Mouse (Mus musculus) kidney, embryonic 14.5 days (tissue): ENCODE data around the gene Tbc1d2b. TPM values are rescaled to one million over a fixed set of nuclear protein-coding genes. Genes with fewer than 3 reads are reported as not detected.

ENCODE experiments used
- ATAC-seq: fragments of 200-750 bp; cut with Nextera tagmentation; 2 replicates; pipeline ENCODE4 v1.8.0; 2017; ENCODE audit warnings: moderate number of reproducible peaks, mild to moderate bottlenecking, moderate TSS enrichment, moderate library complexity; ENCODE audit not compliant: low FRiP score, low TSS enrichment
- H3K27ac ChIP-seq: fragments of 300-500 bp; sonication (generic); 2 replicates; pipeline ENCODE4 v1.5.1; 2014; ENCODE audit warnings: low read depth, mild to moderate bottlenecking, low read length, moderate library complexity, mixed read lengths
- H3K27me3 ChIP-seq: fragments of 300-500 bp; sonication (generic); 2 replicates; pipeline ENCODE4 v1.6.1; 2014; ENCODE audit warnings: mild to moderate bottlenecking, low read length; ENCODE audit not compliant: control insufficient read depth, insufficient read depth
- H3K36me3 ChIP-seq: fragments of 300-500 bp; sonication (generic); 2 replicates; pipeline ENCODE4 v1.6.1; 2014; ENCODE audit warnings: low read length, mixed read lengths; ENCODE audit not compliant: control insufficient read depth, insufficient read depth
- H3K4me1 ChIP-seq: fragments of 300-500 bp; sonication (generic); 2 replicates; pipeline ENCODE4 v1.6.1; 2014; ENCODE audit warnings: low read length, mixed read lengths; ENCODE audit not compliant: control insufficient read depth, insufficient read depth
- H3K4me2 ChIP-seq: fragments of 300-500 bp; sonication (generic); replicated peaks from 2 replicates; pipeline ENCODE4 v1.6.1; 2014; ENCODE audit warnings: low read depth, mild to moderate bottlenecking, low read length
- H3K4me3 ChIP-seq: fragments of 300-500 bp; sonication (generic); 2 replicates; pipeline ENCODE4 v1.5.1; 2014; ENCODE audit warnings: mild to moderate bottlenecking, low read length
- H3K9ac ChIP-seq: fragments of 300-500 bp; sonication (generic); 2 replicates; pipeline ENCODE4 v1.6.1; 2014; ENCODE audit warnings: low read depth, mild to moderate bottlenecking, low read length, moderate library complexity
- H3K9me3 ChIP-seq: fragments of 300-500 bp; sonication (generic); 2 replicates; pipeline ENCODE4 v1.6.1; 2016; ENCODE audit warnings: low read length; ENCODE audit not compliant: control insufficient read depth
- WGBS: fragments of 180-500 bp; shearing (Covaris S2); extraction: QIAGEN DNeasy Blood & Tissue Kit; methylation state at CpG from one replicate; pipeline ENCODE4 v1.1.7; 2014; 5-methylcytosine and 5-hydroxymethylcytosine counted together
- polyA plus RNA-seq: library from polyadenylated mRNA; unstranded; fragments of >200 nt; fragmentation: Nextera tagmentation; extraction: Ambion mirVana; gene quantifications from 2 replicates; pipeline ENCODE4 v1.2.1, GENCODE M21; 2014

Gene Tbc1d2b
- 8.9 and 14.7 TPM in 2 replicates for polyA plus RNA-seq

DNA sequence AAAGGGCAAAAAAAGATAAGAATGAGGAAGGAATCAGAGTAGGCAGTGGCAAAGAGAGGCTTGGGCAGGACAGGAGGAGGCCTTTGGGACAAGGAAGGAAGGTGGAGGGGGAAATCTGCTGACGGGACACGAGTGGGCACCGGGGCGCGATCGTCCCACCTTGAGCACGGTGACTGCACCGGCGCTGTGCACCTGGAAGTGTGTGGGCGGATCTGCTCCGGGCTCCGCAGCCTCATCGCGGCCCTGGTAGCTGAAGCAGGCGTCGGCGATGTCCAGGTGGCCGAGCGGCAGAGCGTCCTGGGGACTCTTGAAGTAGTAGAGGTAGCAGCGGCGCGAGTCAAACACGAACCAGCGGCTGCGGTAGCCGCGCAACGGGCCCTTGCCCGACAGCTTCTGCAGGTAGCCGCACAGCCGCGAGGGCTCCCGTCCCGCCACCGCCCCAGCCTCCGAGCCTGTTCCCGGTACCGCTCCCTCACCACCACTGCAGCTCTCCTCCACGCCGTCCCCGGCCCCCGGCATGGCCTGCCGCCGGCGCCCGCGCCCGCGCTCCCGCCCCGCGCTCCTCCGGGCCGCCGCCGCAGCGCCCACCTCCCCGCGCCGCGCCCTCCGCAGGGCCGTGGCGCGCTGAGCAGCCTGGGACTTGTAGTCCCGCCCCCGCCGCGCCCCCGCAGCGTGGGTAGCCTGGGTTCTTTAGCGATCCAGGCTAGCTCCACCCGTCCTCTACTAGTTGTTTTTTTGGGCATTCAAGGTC, at the start of gene Tbc1d2b:
Tbc1d2b (minus strand) TSS at position 612 of the 751 bp plus-strand sequence.
- Histone ChIP-seq H3K9ac (peak within 1 kb of the TSS; percentile 81), H3K9me3 (no peaks in the 10 kb centered on the region), H3K4me2 (peak within 1 kb of the TSS; percentile 62), H3K27me3 (no peaks in the 10 kb centered on the region), H3K36me3 (no peaks in the 10 kb centered on the region), H3K4me3 (peak within 1 kb of the TSS; percentile 81), H3K27ac (peak within 1 kb of the TSS; percentile 73; the same call in 1 of the 2 replicates), H3K4me1 (peaks cover 11% of the 10 kb centered on the region; the same call in 1 of the 2 replicates)
- under 1% methylated on average over 62 of the region's 74 CpGs for WGBS
- peak; percentile 92 for ATAC-seq

DNA sequence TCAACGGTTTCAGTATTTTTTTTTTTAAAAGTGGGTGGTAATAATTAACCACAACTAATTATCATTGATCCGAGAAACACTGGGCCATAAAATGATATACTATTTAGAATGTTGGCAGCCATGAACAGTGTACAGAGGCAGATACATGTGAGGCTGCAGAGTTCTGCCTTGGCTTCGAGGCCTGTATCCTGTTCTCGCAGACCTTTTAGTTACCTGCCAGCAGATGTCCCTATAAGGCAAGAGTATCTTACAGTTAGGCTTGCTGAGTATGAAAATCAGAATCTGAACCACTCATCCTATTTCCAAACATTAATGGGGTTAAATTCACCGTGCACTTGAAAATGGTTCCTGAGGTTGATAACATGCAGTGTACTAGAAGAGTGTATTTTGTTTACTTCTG, 45.7 kb upstream of the Tbc1d2b start:
- H3K9me3 ChIP-seq = no peaks in the 10 kb centered on the region
- H3K4me1 ChIP-seq = no peaks in the 10 kb centered on the region
- H3K27me3 ChIP-seq = no peaks in the 10 kb centered on the region
- no peak overlapping the region for H3K4me3 ChIP-seq
- H3K36me3 ChIP-seq = no peaks in the 10 kb centered on the region
- H3K4me2 ChIP-seq = no peak overlapping the region
- H3K9ac ChIP-seq = no peak overlapping the region
- 72% methylated on average over 5 of the region's 5 CpGs for WGBS
- H3K27ac ChIP-seq = no peak overlapping the region
- ATAC-seq = no peak

DNA sequence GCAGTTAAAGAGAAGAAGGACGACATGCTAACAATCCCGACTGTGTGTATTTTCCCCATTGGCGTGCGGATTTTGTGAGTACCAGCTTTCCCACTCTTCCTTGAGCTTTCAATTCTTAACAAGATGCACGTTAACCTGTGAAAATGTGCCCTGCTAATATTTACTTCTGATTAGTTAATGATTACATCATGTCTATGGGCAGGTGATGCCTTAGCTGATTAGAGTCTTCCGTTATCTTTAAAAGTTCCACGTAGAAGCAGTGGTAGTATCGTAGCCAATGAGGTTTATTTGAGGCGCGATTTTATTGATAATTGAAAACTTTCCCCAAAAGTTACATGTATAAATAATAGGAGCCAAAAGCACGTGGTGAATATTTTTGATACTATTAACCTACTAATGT, 45.1 kb upstream of the Tbc1d2b start:
- no peak for ATAC-seq
- 87% methylated on average over 11 of the region's 11 CpGs for WGBS
- no peak overlapping the region for H3K4me3 ChIP-seq

DNA sequence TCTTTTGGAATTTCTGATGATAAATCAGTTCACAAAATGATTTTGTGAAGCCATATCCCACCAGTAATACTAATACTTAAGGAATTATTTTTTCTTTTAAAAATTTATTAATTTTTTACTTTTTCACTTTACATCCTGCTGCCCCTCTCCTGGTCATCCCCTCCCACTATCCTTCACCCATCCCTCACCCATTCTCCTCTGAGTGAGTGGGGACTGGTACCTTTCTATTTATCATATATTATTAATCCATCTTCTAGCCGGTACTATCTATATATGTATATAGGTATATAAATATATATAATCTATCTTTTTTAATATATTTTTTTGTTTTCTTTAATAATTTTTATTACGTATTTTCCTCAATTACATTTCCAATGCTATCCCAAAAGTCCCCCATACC, 33.6 kb upstream of the Tbc1d2b start:
- H3K27me3 ChIP-seq = no peaks in the 10 kb centered on the region
- no peak overlapping the region for H3K9ac ChIP-seq
- no peaks in the 10 kb centered on the region for H3K4me1 ChIP-seq
- no peak for ATAC-seq
- H3K4me2 ChIP-seq = no peak overlapping the region
- H3K27ac ChIP-seq = no peak overlapping the region
- H3K36me3 ChIP-seq = no peaks in the 10 kb centered on the region
- H3K4me3 ChIP-seq = no peak overlapping the region
- no peaks in the 10 kb centered on the region for H3K9me3 ChIP-seq
- WGBS = 97% methylated on average over 2 of the region's 2 CpGs

More for the DNA sequence above, 45.1 kb upstream of the Tbc1d2b start:
- Histone ChIP-seq H3K36me3 (no peaks in the 10 kb centered on the region), H3K9ac (no peak overlapping the region), H3K9me3 (no peaks in the 10 kb centered on the region), H3K4me1 (no peaks in the 10 kb centered on the region), H3K4me2 (no peak overlapping the region), H3K27ac (no peak overlapping the region), H3K27me3 (no peaks in the 10 kb centered on the region)

DNA sequence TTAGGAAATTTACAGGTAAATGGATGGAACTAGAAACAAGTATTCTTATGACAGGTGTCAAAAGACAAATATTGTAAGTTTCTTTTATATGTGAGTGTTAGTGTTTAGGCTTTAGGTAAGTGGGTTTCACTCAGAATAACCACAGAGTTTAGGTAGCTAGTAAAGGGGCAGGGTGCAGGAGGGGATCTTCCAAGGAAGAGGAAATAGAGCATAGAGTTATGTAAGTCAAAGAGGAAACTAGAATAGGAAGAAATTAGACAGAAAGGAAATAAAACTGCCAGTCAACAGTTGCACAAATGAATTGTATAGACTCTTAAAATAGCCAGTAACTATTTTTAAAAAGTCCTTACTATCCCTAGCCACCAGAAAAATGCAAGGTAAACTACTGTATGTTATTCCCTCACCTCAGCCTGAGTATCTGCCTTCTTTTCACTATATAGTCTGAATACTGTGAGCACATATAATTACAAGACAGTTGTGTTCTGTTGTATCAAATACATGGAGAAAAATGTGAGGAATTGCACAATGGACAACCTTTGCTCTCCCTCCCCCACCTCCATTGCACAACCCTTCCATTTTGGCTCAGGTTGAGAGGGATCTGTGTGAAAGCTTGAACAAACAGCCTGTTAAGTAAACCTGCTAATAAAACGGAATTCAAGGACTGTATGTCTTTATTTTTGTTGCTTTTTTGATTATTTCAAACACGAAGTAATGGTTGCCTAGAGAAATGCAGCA, 32.7 kb upstream of the Tbc1d2b start:
- Histone ChIP-seq H3K9ac (no peak overlapping the region), H3K9me3 (no peaks in the 10 kb centered on the region), H3K4me1 (no peaks in the 10 kb centered on the region), H3K36me3 (no peaks in the 10 kb centered on the region), H3K4me3 (no peak overlapping the region), H3K27me3 (no peaks in the 10 kb centered on the region), H3K27ac (no peak overlapping the region), H3K4me2 (no peak overlapping the region)
- no peak for ATAC-seq
- WGBS = 66% methylated on average over 2 of the region's 2 CpGs

DNA sequence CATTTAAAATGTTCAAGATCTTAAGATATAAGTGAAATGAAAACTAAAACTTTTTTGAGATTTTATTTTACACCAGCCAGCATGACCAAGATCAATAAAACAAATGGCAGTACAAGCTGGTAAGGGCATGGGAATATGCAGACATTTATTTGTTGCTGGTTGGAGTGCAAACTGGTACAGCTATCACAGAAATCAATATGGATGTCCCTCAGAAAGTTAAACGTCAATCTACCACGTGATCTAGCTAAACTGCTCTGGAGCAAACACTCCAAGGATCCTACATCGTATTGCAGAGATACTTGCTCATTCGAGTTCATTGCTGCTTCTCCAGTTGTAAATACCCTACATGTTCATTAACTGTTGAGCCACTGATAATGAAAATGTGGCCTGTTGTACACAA, 32.1 kb upstream of the Tbc1d2b start:
- no peaks in the 10 kb centered on the region for H3K27me3 ChIP-seq
- ATAC-seq = no peak
- H3K9ac ChIP-seq = no peak overlapping the region
- no peak overlapping the region for H3K4me2 ChIP-seq
- no peak overlapping the region for H3K4me3 ChIP-seq
- no peaks in the 10 kb centered on the region for H3K9me3 ChIP-seq
- no peaks in the 10 kb centered on the region for H3K4me1 ChIP-seq
- no peaks in the 10 kb centered on the region for H3K36me3 ChIP-seq
- H3K27ac ChIP-seq = no peak overlapping the region
- WGBS = 78% methylated on average over 4 of the region's 4 CpGs

DNA sequence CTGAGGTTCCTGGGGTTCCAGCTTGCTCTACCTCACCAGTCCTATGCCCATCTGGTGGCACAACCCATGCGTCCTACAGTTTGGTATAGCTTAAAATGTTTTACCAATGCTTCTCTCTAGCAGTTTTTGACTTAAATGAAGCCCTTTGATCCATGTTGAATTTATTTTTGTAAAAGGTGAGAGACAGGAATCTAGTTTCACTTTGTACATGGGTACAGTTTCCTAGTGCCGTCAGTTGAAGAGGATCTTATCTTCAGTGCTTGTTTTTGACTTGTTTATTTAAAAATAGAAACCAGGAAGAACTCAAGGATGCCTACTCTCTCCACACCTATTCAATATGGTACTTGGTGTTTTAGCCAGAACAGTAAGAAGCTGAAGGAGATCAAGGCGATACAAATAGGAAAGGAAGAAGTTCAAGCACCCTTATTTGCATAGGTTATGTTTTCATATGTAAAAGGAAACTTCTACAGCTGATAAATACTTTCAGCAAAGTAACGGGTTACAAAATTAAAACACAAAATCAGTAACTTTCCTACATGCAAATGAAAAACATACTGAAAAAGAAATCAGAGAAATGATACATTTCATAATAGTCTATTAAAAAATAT, 30.6 kb upstream of the Tbc1d2b start:
- ATAC-seq = no peak
- Histone ChIP-seq H3K36me3 (no peaks in the 10 kb centered on the region), H3K9me3 (no peaks in the 10 kb centered on the region), H3K9ac (no peak overlapping the region), H3K27ac (no peak overlapping the region), H3K4me1 (no peaks in the 10 kb centered on the region), H3K4me2 (no peak overlapping the region), H3K4me3 (no peak overlapping the region), H3K27me3 (no peaks in the 10 kb centered on the region)
- 72% methylated on average over 4 of the region's 4 CpGs for WGBS

DNA sequence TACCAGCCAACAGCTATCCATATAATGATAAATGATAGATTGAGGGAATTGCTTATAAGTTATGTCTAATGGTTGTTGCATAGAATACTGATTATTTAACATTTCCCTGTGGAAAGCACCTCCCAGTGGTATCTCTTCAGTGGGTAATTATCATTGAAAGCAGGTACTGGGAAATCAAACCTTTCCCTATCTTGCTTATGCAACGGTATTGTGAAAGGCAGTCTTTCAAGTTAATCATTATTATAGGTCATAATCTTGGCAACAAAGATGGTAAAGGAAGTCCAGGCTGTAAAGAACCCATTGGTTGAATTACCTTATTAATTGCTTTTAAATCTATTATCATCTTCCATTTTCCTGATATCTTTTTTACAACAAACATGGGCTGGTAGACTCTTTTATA, 27.0 kb upstream of the Tbc1d2b start:
- WGBS = 63% methylated on average over 1 of the region's 1 CpGs
- H3K4me3 ChIP-seq = no peak overlapping the region
- H3K9ac ChIP-seq = no peak overlapping the region
- no peaks in the 10 kb centered on the region for H3K4me1 ChIP-seq
- no peak for ATAC-seq
- H3K4me2 ChIP-seq = no peak overlapping the region
- no peaks in the 10 kb centered on the region for H3K27me3 ChIP-seq
- no peak overlapping the region for H3K27ac ChIP-seq
- no peaks in the 10 kb centered on the region for H3K36me3 ChIP-seq
- H3K9me3 ChIP-seq = no peaks in the 10 kb centered on the region
